Comparison of ENCODE assay signal across 9 mouse cellular contexts in genomic region chr16:17292751-17293150, GRCm38 (mm10). TPM values are rescaled to one million over a fixed set of nuclear protein-coding genes. Genes with fewer than 3 reads are reported as not detected.
DNase-seq lines count a peak whose midpoint lies in the region; ATAC-seq and TF ChIP-seq lines count a peak whose summit lies in the region.
"Had no signal": no experiment of that assay in that cellular context is flagged by ENCODE, and none has a peak within 500 bp of the region (broad histone marks: within the 10 kb centered on the region; RNA-seq: fewer than 3 reads in every experiment).

No protein-coding gene starts in this region.

- DNase-seq in hindbrain, embryonic 10.5 days (ENCODE audit: low spot score), result peak; percentile 87
- DNase-seq in ES-CJ7 (ENCODE audit: low read depth, low spot score), result peak; percentile 65
- peak; percentile 76 for DNase-seq in forebrain, postnatal 0 days
- peak; percentile 38 for DNase-seq in large intestine, adult 2 months (ENCODE audit: low read depth, low spot score)
- peak; percentile 88 for DNase-seq in testis, postnatal 10 days (ENCODE audit: low spot score)

- no peaks in the 10 kb centered on the region for H3K27me3 ChIP-seq in hindbrain, embryonic 10.5 days (ENCODE audit: insufficient read depth, poor library complexity, severe bottlenecking)
- no peaks in the 10 kb centered on the region for H3K27me3 ChIP-seq in hindbrain, embryonic 13.5 days
- H3K27me3 ChIP-seq in forebrain, postnatal 0 days (ENCODE audit: insufficient read depth, low read length), result no peaks in the 10 kb centered on the region
- no peaks in the 10 kb centered on the region for H3K27me3 ChIP-seq in midbrain, embryonic 12.5 days
- H3K27me3 ChIP-seq: embryonic facial prominence, embryonic 13.5 days had no signal

- no peak for ATAC-seq in hindbrain, embryonic 13.5 days (ENCODE audit: low FRiP score)
- ATAC-seq in cerebellum, adult (ENCODE audit: insufficient number of reproducible peaks, low FRiP score, low TSS enrichment), result 0 out of 2 replicates have a peak, but pooled peaks have one; percentile 28
- no peak; the same call in 1 of the 2 replicates for ATAC-seq in forebrain, postnatal 0 days
- 0 out of 2 replicates have a peak, but pooled peaks have one; percentile 30 for ATAC-seq in midbrain, embryonic 12.5 days (ENCODE audit: low FRiP score, low read depth)

- no peak overlapping the region for H3K9ac ChIP-seq in hindbrain, embryonic 13.5 days
- no peak overlapping the region for H3K9ac ChIP-seq in forebrain, postnatal 0 days
- no peak overlapping the region for H3K9ac ChIP-seq in midbrain, embryonic 12.5 days (replicated peaks)
- H3K9ac ChIP-seq: embryonic facial prominence, embryonic 13.5 days had no signal

- peaks cover 77% of the 10 kb centered on the region for H3K36me3 ChIP-seq in hindbrain, embryonic 10.5 days
- peaks cover 82% of the 10 kb centered on the region for H3K36me3 ChIP-seq in hindbrain, embryonic 13.5 days
- H3K36me3 ChIP-seq in forebrain, postnatal 0 days (ENCODE audit: insufficient read depth), result peaks cover 70% of the 10 kb centered on the region
- H3K36me3 ChIP-seq in midbrain, embryonic 12.5 days, result peaks cover 67% of the 10 kb centered on the region

- TF ChIP-seq CTCF in forebrain, postnatal 0 days (IDR thresholded peaks at IDR 0.05; ENCODE audit: low read depth), result peak; percentile 88

- 7% methylated on average over 2 of the region's 2 CpGs for WGBS in hindbrain, embryonic 10.5 days
- WGBS in hindbrain, embryonic 13.5 days, result 7% methylated on average over 2 of the region's 2 CpGs
- WGBS in forebrain, postnatal 0 days, result 3% methylated on average over 2 of the region's 2 CpGs
- WGBS in large intestine, adult 2 months, result 3% methylated on average over 2 of the region's 2 CpGs
- 2% methylated on average over 2 of the region's 2 CpGs for WGBS in midbrain, embryonic 12.5 days

- no peaks in the 10 kb centered on the region for H3K4me1 ChIP-seq in hindbrain, embryonic 10.5 days (replicated peaks)
- no peaks in the 10 kb centered on the region for H3K4me1 ChIP-seq in hindbrain, embryonic 13.5 days (replicated peaks)
- no peaks in the 10 kb centered on the region for H3K4me1 ChIP-seq in forebrain, postnatal 0 days (ENCODE audit: insufficient read depth)
- no peaks in the 10 kb centered on the region for H3K4me1 ChIP-seq in midbrain, embryonic 12.5 days
- H3K4me1 ChIP-seq: embryonic facial prominence, embryonic 13.5 days had no signal

- H3K9me3 ChIP-seq in hindbrain, embryonic 10.5 days, result no peaks in the 10 kb centered on the region
- no peaks in the 10 kb centered on the region for H3K9me3 ChIP-seq in hindbrain, embryonic 13.5 days
- H3K9me3 ChIP-seq in forebrain, postnatal 0 days (ENCODE audit: low read length), result no peaks in the 10 kb centered on the region
- H3K9me3 ChIP-seq in midbrain, embryonic 12.5 days, result no peaks in the 10 kb centered on the region
- H3K9me3 ChIP-seq: embryonic facial prominence, embryonic 13.5 days had no signal

- H3K4me3 ChIP-seq in hindbrain, embryonic 10.5 days, result no peak overlapping the region
- no peak overlapping the region for H3K4me3 ChIP-seq in hindbrain, embryonic 13.5 days
- no peak overlapping the region for H3K4me3 ChIP-seq in forebrain, postnatal 0 days (ENCODE audit: low read depth, low read length)
- H3K4me3 ChIP-seq in midbrain, embryonic 12.5 days, result no peak overlapping the region
- H3K4me3 ChIP-seq: embryonic facial prominence, embryonic 13.5 days had no signal

- peak overlapping the region; percentile 72; the same call in 1 of the 2 replicates for H3K27ac ChIP-seq in hindbrain, embryonic 10.5 days
- no peak overlapping the region for H3K27ac ChIP-seq in hindbrain, embryonic 13.5 days
- H3K27ac ChIP-seq in forebrain, postnatal 0 days (ENCODE audit: low read depth, low read length), result no peak overlapping the region
- no peak overlapping the region for H3K27ac ChIP-seq in midbrain, embryonic 12.5 days (replicated peaks)
- H3K27ac ChIP-seq: embryonic facial prominence, embryonic 13.5 days had no signal

- H3K4me2 ChIP-seq in hindbrain, embryonic 13.5 days, result no peak overlapping the region
- no peak overlapping the region for H3K4me2 ChIP-seq in forebrain, postnatal 0 days (ENCODE audit: low read depth)
- no peak overlapping the region for H3K4me2 ChIP-seq in midbrain, embryonic 12.5 days (replicated peaks)
- H3K4me2 ChIP-seq: embryonic facial prominence, embryonic 13.5 days had no signal

RNA-seq across cellular contexts. Expression of gene Tmem191c, which starts 16.9 kb away (rescaled TPM):
- polyA plus RNA-seq in hindbrain, embryonic 10.5 days (2016; fragmentation: Nextera tagmentation; extraction: Ambion mirVana), result 7.2 and 11.1 TPM in 2 replicates
- 32.6 and 33.3 TPM in 2 replicates for polyA plus RNA-seq in hindbrain, embryonic 13.5 days (2015; fragmentation: Nextera tagmentation; extraction: Ambion mirVana)
- 55.2 and 71.0 TPM in 2 replicates for total RNA-seq in forebrain, postnatal 0 days (2014; rRNA removed)
- polyA plus RNA-seq in forebrain, postnatal 0 days (2015; fragmentation: Nextera tagmentation; extraction: Ambion mirVana), result 36.2 and 53.5 TPM in 2 replicates
- polyA plus RNA-seq in large intestine, adult 2 months (2012; rRNA removed), result 5.3 and 7.3 TPM in 2 replicates
- 18.4 and 22.8 TPM in 2 replicates for polyA plus RNA-seq in midbrain, embryonic 12.5 days (2016; fragmentation: Nextera tagmentation; extraction: Ambion mirVana)

RNA-seq across cellular contexts. Expression of gene Serpind1, which starts 38.4 kb away (rescaled TPM):
- polyA plus RNA-seq in hindbrain, embryonic 10.5 days (2016; fragmentation: Nextera tagmentation; extraction: Ambion mirVana), result 0.17 and 0.21 TPM in 2 replicates
- 1.2 and 1.4 TPM in 2 replicates for polyA plus RNA-seq in hindbrain, embryonic 13.5 days (2015; fragmentation: Nextera tagmentation; extraction: Ambion mirVana)
- total RNA-seq in forebrain, postnatal 0 days (2014; rRNA removed), result 3.7 and 4.2 TPM in 2 replicates
- 5.0 and 5.8 TPM in 2 replicates for polyA plus RNA-seq in forebrain, postnatal 0 days (2015; fragmentation: Nextera tagmentation; extraction: Ambion mirVana)
- polyA plus RNA-seq in large intestine, adult 2 months (2012; rRNA removed), result 0.15 and 0.19 TPM in 2 replicates
- polyA plus RNA-seq in midbrain, embryonic 12.5 days (2016; fragmentation: Nextera tagmentation; extraction: Ambion mirVana), result 0.46 and 0.58 TPM in 2 replicates

RNA-seq across cellular contexts. Expression of gene Hic2, which starts 59.4 kb away (rescaled TPM):
- polyA plus RNA-seq in hindbrain, embryonic 10.5 days (2016; fragmentation: Nextera tagmentation; extraction: Ambion mirVana), result 16.1 and 18.0 TPM in 2 replicates
- polyA plus RNA-seq in hindbrain, embryonic 13.5 days (2015; fragmentation: Nextera tagmentation; extraction: Ambion mirVana), result 9.0 and 9.4 TPM in 2 replicates
- total RNA-seq in forebrain, postnatal 0 days (2014; rRNA removed), result 10.4 and 14.9 TPM in 2 replicates
- polyA plus RNA-seq in forebrain, postnatal 0 days (2015; fragmentation: Nextera tagmentation; extraction: Ambion mirVana), result 2.7 and 4.3 TPM in 2 replicates
- polyA plus RNA-seq in large intestine, adult 2 months (2012; rRNA removed), result 1.5 and 2.4 TPM in 2 replicates
- 15.3 and 18.6 TPM in 2 replicates for polyA plus RNA-seq in midbrain, embryonic 12.5 days (2016; fragmentation: Nextera tagmentation; extraction: Ambion mirVana)

Comparison
In these comparisons a context has a peak if more than half of its experiments do, and no peak if none do; other contexts are left out.
1. DNase-seq: peak in every context shown above with its lines; median percentile 88 in testis, postnatal 10 days; 87 in hindbrain, embryonic 10.5 days; 76 in forebrain, postnatal 0 days; 65 in ES-CJ7; 38 in large intestine, adult 2 months.
2. ATAC-seq: peak in cerebellum, adult (single experiment) and midbrain, embryonic 12.5 days (single experiment); none in hindbrain, embryonic 13.5 days (single experiment) and forebrain, postnatal 0 days (single experiment).